Comparison of ENCODE assay signal across 20 mouse cellular contexts in the genomic region with DNA sequence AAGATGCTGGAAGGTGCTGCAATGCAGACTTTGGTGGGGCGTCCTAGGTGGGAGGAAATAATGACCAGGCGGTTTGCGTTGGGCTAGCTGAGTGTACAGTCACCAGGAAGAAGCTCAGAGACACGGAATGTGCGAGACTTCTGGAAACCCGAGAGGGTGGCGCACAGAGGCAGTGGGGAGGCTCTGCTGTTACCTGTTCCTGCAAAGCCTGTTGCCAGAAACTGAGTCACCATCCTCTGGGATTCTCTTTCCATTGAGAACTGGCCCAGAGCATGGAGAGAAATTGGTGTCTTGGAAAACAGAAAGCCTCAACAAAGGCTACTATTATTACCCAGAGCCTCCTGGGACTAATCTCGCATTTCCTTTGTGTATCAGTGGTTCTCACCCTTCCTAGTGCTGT. TPM values are rescaled to one million over a fixed set of nuclear protein-coding genes. Genes with fewer than 3 reads are reported as not detected.
A peak's percentile ranks its signal among the peaks of the same experiment; 100 is the strongest.
DNase-seq lines count a peak whose midpoint lies in the region; ATAC-seq and TF ChIP-seq lines count a peak whose summit lies in the region.
"Had no signal": no experiment of that assay in that cellular context is flagged by ENCODE, and none has a peak within 500 bp of the region (broad histone marks: within the 10 kb centered on the region; RNA-seq: fewer than 3 reads in every experiment).

No protein-coding gene starts in this region.

- H3K27me3 ChIP-seq in embryonic facial prominence, embryonic 15.5 days: no peaks in the 10 kb centered on the region
- no peaks in the 10 kb centered on the region for H3K27me3 ChIP-seq in embryonic facial prominence, embryonic 10.5 days (replicated peaks; ENCODE audit: low read depth, poor library complexity, severe bottlenecking)
- no peaks in the 10 kb centered on the region for H3K27me3 ChIP-seq in liver, postnatal 0 days (ENCODE audit: insufficient read depth, low read length)
- H3K27me3 ChIP-seq in liver, embryonic 12.5 days (replicated peaks): no peaks in the 10 kb centered on the region
- H3K27me3 ChIP-seq: forebrain, embryonic 12.5 days; heart, embryonic 15.5 days; hindbrain, embryonic 15.5 days had no signal

- H3K4me3 ChIP-seq in embryonic facial prominence, embryonic 15.5 days (replicated peaks): no peak overlapping the region
- H3K4me3 ChIP-seq in embryonic facial prominence, embryonic 10.5 days: no peak overlapping the region
- H3K4me3 ChIP-seq in liver, postnatal 0 days (ENCODE audit: low read depth, low read length): no peak overlapping the region
- H3K4me3 ChIP-seq in liver, embryonic 12.5 days: no peak overlapping the region
- no peak overlapping the region for H3K4me3 ChIP-seq in bone marrow macrophage, adult 2 months (ENCODE audit: insufficient read depth, low read length)
- H3K4me3 ChIP-seq in lung, adult 2 months (replicated peaks; ENCODE audit: extremely low read depth, low read depth, low read length): no peak overlapping the region
- H3K4me3 ChIP-seq: forebrain, embryonic 12.5 days; heart, embryonic 15.5 days; hindbrain, embryonic 10.5 days; hindbrain, embryonic 15.5 days had no signal

- TF ChIP-seq EP300 in liver, postnatal 0 days (IDR thresholded peaks at IDR 0.05; ENCODE audit: low read depth): no peak

- no peak for DNase-seq in embryonic facial prominence, embryonic 10.5 days (ENCODE audit: low spot score)
- no peak for DNase-seq in liver, postnatal 0 days
- DNase-seq in left cerebral cortex, adult 11 months (ENCODE audit: low spot score): no peak
- no peak for DNase-seq in thymus, postnatal 14 days
- no peak for DNase-seq in lung, adult 2 months
- DNase-seq: adrenal gland, postnatal 14 days; cerebellum, adult 2 months; cerebellum, postnatal 10 days; gastrocnemius, postnatal 25 days had no signal

- WGBS in embryonic facial prominence, embryonic 15.5 days: 75% methylated on average over 8 of the region's 8 CpGs
- 81% methylated on average over 8 of the region's 8 CpGs for WGBS in embryonic facial prominence, embryonic 10.5 days
- WGBS in liver, postnatal 0 days (ENCODE audit: insufficient replicate concordance): 87% methylated on average over 8 of the region's 8 CpGs
- WGBS in liver, embryonic 12.5 days (ENCODE audit: insufficient replicate concordance): 74% methylated on average over 8 of the region's 8 CpGs
- WGBS in lung, adult 2 months: 84% methylated on average over 8 of the region's 8 CpGs

- no peak for TF ChIP-seq CTCF in liver, postnatal 0 days (IDR thresholded peaks at IDR 0.05; ENCODE audit: low read depth)
- no peak for TF ChIP-seq CTCF in bone marrow macrophage, adult 2 months (IDR thresholded peaks at IDR 0.05; ENCODE audit: low read depth, low read length)
- no peak for TF ChIP-seq CTCF in lung, adult 2 months (IDR thresholded peaks at IDR 0.05; ENCODE audit: insufficient read depth, low read length)

- no peaks in the 10 kb centered on the region for H3K4me1 ChIP-seq in embryonic facial prominence, embryonic 15.5 days
- H3K4me1 ChIP-seq in embryonic facial prominence, embryonic 10.5 days: no peaks in the 10 kb centered on the region
- no peaks in the 10 kb centered on the region for H3K4me1 ChIP-seq in liver, postnatal 0 days (ENCODE audit: insufficient read depth)
- H3K4me1 ChIP-seq in liver, embryonic 12.5 days: no peaks in the 10 kb centered on the region
- H3K4me1 ChIP-seq in bone marrow macrophage, adult 2 months (ENCODE audit: control insufficient read depth, insufficient read depth, low read length): peaks cover 29% of the 10 kb centered on the region
- H3K4me1 ChIP-seq in lung, adult 2 months (ENCODE audit: control insufficient read depth, insufficient read depth, low read length): no peaks in the 10 kb centered on the region
- H3K4me1 ChIP-seq: forebrain, embryonic 12.5 days; heart, embryonic 15.5 days; hindbrain, embryonic 10.5 days; hindbrain, embryonic 15.5 days had no signal

- no peak overlapping the region for H3K4me2 ChIP-seq in embryonic facial prominence, embryonic 15.5 days (replicated peaks)
- H3K4me2 ChIP-seq in liver, postnatal 0 days (ENCODE audit: low read depth, low read length): no peak overlapping the region
- no peak overlapping the region for H3K4me2 ChIP-seq in liver, embryonic 12.5 days
- H3K4me2 ChIP-seq: forebrain, embryonic 12.5 days; heart, embryonic 11.5 days; heart, embryonic 15.5 days; hindbrain, embryonic 15.5 days had no signal

- H3K36me3 ChIP-seq in embryonic facial prominence, embryonic 15.5 days: no peaks in the 10 kb centered on the region
- no peaks in the 10 kb centered on the region for H3K36me3 ChIP-seq in embryonic facial prominence, embryonic 10.5 days (replicated peaks)
- no peaks in the 10 kb centered on the region for H3K36me3 ChIP-seq in liver, postnatal 0 days (replicated peaks; ENCODE audit: insufficient read depth, low read length)
- H3K36me3 ChIP-seq in liver, embryonic 12.5 days: no peaks in the 10 kb centered on the region
- H3K36me3 ChIP-seq: forebrain, embryonic 12.5 days; G1E; heart, embryonic 15.5 days; hindbrain, embryonic 10.5 days; hindbrain, embryonic 15.5 days had no signal

- no peak for ATAC-seq in embryonic facial prominence, embryonic 15.5 days (ENCODE audit: insufficient number of reproducible peaks, low FRiP score, low TSS enrichment, low read depth)
- ATAC-seq in liver, postnatal 0 days: no peak
- ATAC-seq in liver, embryonic 12.5 days: no peak
- ATAC-seq: forebrain, embryonic 16.5 days; intestine, embryonic 16.5 days had no signal

- no peak overlapping the region for H3K9ac ChIP-seq in embryonic facial prominence, embryonic 15.5 days
- H3K9ac ChIP-seq in liver, postnatal 0 days (replicated peaks): no peak overlapping the region
- no peak overlapping the region for H3K9ac ChIP-seq in liver, embryonic 12.5 days
- H3K9ac ChIP-seq: forebrain, embryonic 12.5 days; heart, embryonic 15.5 days; hindbrain, embryonic 15.5 days had no signal

- no peaks in the 10 kb centered on the region for H3K9me3 ChIP-seq in embryonic facial prominence, embryonic 15.5 days (replicated peaks)
- no peaks in the 10 kb centered on the region for H3K9me3 ChIP-seq in embryonic facial prominence, embryonic 10.5 days
- H3K9me3 ChIP-seq in liver, postnatal 0 days (ENCODE audit: low read length): no peaks in the 10 kb centered on the region
- H3K9me3 ChIP-seq in liver, embryonic 12.5 days (replicated peaks): peaks cover 5% of the 10 kb centered on the region; the same call in 1 of the 2 replicates
- H3K9me3 ChIP-seq: heart, embryonic 15.5 days; hindbrain, embryonic 10.5 days; hindbrain, embryonic 15.5 days had no signal

- 0 out of 2 replicates have a peak overlapping the region, but pooled peaks have one; percentile 4 for H3K27ac ChIP-seq in embryonic facial prominence, embryonic 15.5 days (replicated peaks)
- H3K27ac ChIP-seq in embryonic facial prominence, embryonic 10.5 days (replicated peaks): no peak overlapping the region
- H3K27ac ChIP-seq in liver, postnatal 0 days (ENCODE audit: low read depth): 0 out of 2 replicates have a peak overlapping the region, but pooled peaks have one; percentile 45
- H3K27ac ChIP-seq in liver, embryonic 12.5 days: no peak overlapping the region
- H3K27ac ChIP-seq in bone marrow macrophage, adult 2 months (ENCODE audit: insufficient read depth, low read depth, low read length): peak overlapping the region; percentile 87
- H3K27ac ChIP-seq: forebrain, embryonic 12.5 days; heart, embryonic 15.5 days; hindbrain, embryonic 10.5 days; hindbrain, embryonic 15.5 days had no signal

- no peak for TF ChIP-seq POLR2A in bone marrow macrophage, adult 2 months (IDR thresholded peaks at IDR 0.05; ENCODE audit: borderline replicate concordance, low read depth, low read length)
- no peak for TF ChIP-seq POLR2A in lung, adult 2 months (IDR thresholded peaks at IDR 0.05; ENCODE audit: borderline replicate concordance, extremely low read depth, low read depth, low read length)

RNA-seq across cellular contexts. Expression of a gene that starts 6.4 kb away (rescaled TPM):
- 258 and 260 TPM in 2 replicates for polyA plus RNA-seq in embryonic facial prominence, embryonic 15.5 days (2015; fragmentation: Nextera tagmentation; extraction: Ambion mirVana)
- polyA plus RNA-seq in embryonic facial prominence, embryonic 10.5 days (2016; fragmentation: Nextera tagmentation; extraction: Ambion mirVana): 364 and 380 TPM in 2 replicates
- polyA plus RNA-seq in liver, postnatal 0 days (2015; fragmentation: Nextera tagmentation; extraction: Ambion mirVana): 163 and 168 TPM in 2 replicates
- 248 and 264 TPM in 2 replicates for polyA plus RNA-seq in liver, embryonic 12.5 days (2016; fragmentation: Nextera tagmentation; extraction: Ambion mirVana)
- polyA plus RNA-seq in bone marrow macrophage, adult 2 months (2012; ENCODE audit: insufficient read depth, insufficient read length, missing spikeins): 88.3 and 96.0 TPM in 2 replicates
- polyA plus RNA-seq in lung, adult 2 months (2012; rRNA removed): 39.3 and 80.6 TPM in 2 replicates

RNA-seq across cellular contexts. Expression of a gene that starts 6.8 kb away (rescaled TPM):
- polyA plus RNA-seq in embryonic facial prominence, embryonic 15.5 days (2015; fragmentation: Nextera tagmentation; extraction: Ambion mirVana): 292 and 300 TPM in 2 replicates
- polyA plus RNA-seq in embryonic facial prominence, embryonic 10.5 days (2016; fragmentation: Nextera tagmentation; extraction: Ambion mirVana): 439 and 441 TPM in 2 replicates
- 92.7 and 94.2 TPM in 2 replicates for polyA plus RNA-seq in liver, postnatal 0 days (2015; fragmentation: Nextera tagmentation; extraction: Ambion mirVana)
- 191 and 193 TPM in 2 replicates for polyA plus RNA-seq in liver, embryonic 12.5 days (2016; fragmentation: Nextera tagmentation; extraction: Ambion mirVana)
- 116 and 121 TPM in 2 replicates for polyA plus RNA-seq in bone marrow macrophage, adult 2 months (2012; ENCODE audit: insufficient read depth, insufficient read length, missing spikeins)
- polyA plus RNA-seq in lung, adult 2 months (2012; rRNA removed): 25.5 and 41.1 TPM in 2 replicates

RNA-seq across cellular contexts. Expression of a gene that starts 55.8 kb away (rescaled TPM):
- polyA plus RNA-seq in embryonic facial prominence, embryonic 15.5 days (2015; fragmentation: Nextera tagmentation; extraction: Ambion mirVana): 81.1 and 82.2 TPM in 2 replicates
- polyA plus RNA-seq in embryonic facial prominence, embryonic 10.5 days (2016; fragmentation: Nextera tagmentation; extraction: Ambion mirVana): 79.4 and 82.9 TPM in 2 replicates
- 52.9 and 56.7 TPM in 2 replicates for polyA plus RNA-seq in liver, postnatal 0 days (2015; fragmentation: Nextera tagmentation; extraction: Ambion mirVana)
- 130 and 134 TPM in 2 replicates for polyA plus RNA-seq in liver, embryonic 12.5 days (2016; fragmentation: Nextera tagmentation; extraction: Ambion mirVana)
- 42.5 and 43.1 TPM in 2 replicates for polyA plus RNA-seq in bone marrow macrophage, adult 2 months (2012; ENCODE audit: insufficient read depth, insufficient read length, missing spikeins)
- 18.7 and 22.5 TPM in 2 replicates for polyA plus RNA-seq in lung, adult 2 months (2012; rRNA removed)

Comparison
In these comparisons a context has a peak if more than half of its experiments do, and no peak if none do; other contexts are left out.
1. H3K27ac ChIP-seq: peak in embryonic facial prominence, embryonic 15.5 days (single experiment), liver, postnatal 0 days (single experiment) and bone marrow macrophage, adult 2 months (single experiment); none in embryonic facial prominence, embryonic 10.5 days (single experiment) and liver, embryonic 12.5 days (single experiment).